ENCODE assay signal across 8 mouse cellular contexts in the genomic region with DNA sequence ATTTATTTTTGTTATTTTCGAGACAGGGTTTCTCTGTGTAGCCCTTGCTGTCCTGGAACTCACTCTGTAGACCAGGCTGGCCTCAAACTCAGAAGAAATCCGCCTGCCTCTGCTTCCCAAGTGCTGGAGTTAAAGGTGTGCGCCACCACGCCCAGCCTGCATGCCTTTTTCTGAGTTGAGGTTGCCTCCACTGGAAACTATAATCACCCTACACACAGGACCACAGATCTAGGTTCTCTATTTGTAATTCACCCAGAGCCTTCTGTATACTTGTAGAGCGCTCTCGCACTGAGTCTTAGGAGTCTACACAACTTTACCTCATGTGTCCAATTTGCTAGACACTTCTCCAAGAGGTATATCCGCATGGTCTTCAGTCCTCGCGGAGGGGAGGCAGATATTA. TPM values are rescaled to one million over a fixed set of nuclear protein-coding genes. Genes with fewer than 3 reads are reported as not detected.
DNase-seq lines count a peak whose midpoint lies in the region; ATAC-seq and TF ChIP-seq lines count a peak whose summit lies in the region.

No protein-coding gene starts in this region.

- TF ChIP-seq CTCF in C2C12 (IDR thresholded peaks at IDR 0.05; ENCODE audit: control insufficient read depth, insufficient read depth, insufficient read length) = no peak

- peaks cover 48% of the 10 kb centered on the region for H3K79me3 ChIP-seq in C2C12 (ENCODE audit: low read depth)

- peak overlapping the region; percentile 13; the same call in 1 of the 2 replicates for H3K27ac ChIP-seq in forebrain, embryonic 16.5 days (ENCODE audit: low read length)
- peak overlapping the region; percentile 84 for H3K27ac ChIP-seq in liver, embryonic 16.5 days (ENCODE audit: low read length)

- H3ac ChIP-seq in C2C12 (ENCODE audit: control insufficient read depth, insufficient read length, low read depth) = peak overlapping the region; percentile 100

- peaks cover 20% of the 10 kb centered on the region for H3K4me1 ChIP-seq in forebrain, embryonic 16.5 days (replicated peaks; ENCODE audit: control insufficient read depth, insufficient read depth, low read length)
- peaks cover 20% of the 10 kb centered on the region for H3K4me1 ChIP-seq in liver, embryonic 16.5 days (ENCODE audit: control insufficient read depth, low read depth, low read length)

- peak overlapping the region; percentile 87 for H3K4me3 ChIP-seq in C2C12 (ENCODE audit: insufficient read depth, poor library complexity, severe bottlenecking)
- peak overlapping the region; percentile 86 for H3K4me3 ChIP-seq in forebrain, embryonic 16.5 days (replicated peaks; ENCODE audit: low read length)
- H3K4me3 ChIP-seq in liver, embryonic 16.5 days (ENCODE audit: low read depth, low read length) = peak overlapping the region; percentile 86

- H3K27me3 ChIP-seq in C2C12 (ENCODE audit: control insufficient read depth, insufficient read depth, insufficient read length) = no peaks in the 10 kb centered on the region
- H3K27me3 ChIP-seq in forebrain, embryonic 16.5 days (replicated peaks; ENCODE audit: control insufficient read depth, insufficient read depth, low read length) = no peaks in the 10 kb centered on the region
- H3K27me3 ChIP-seq in liver, embryonic 16.5 days (ENCODE audit: control insufficient read depth, insufficient read depth, low read depth, low read length) = no peaks in the 10 kb centered on the region

- peak; percentile 9 for DNase-seq in adrenal gland, adult 2 months
- no peak for DNase-seq in adrenal gland, postnatal 25 days
- no peak for DNase-seq in right cerebral cortex, postnatal 25 days
- DNase-seq in right cerebral cortex, postnatal 14 days = no peak
- DNase-seq in right cerebral cortex, adult 2 months (ENCODE audit: low spot score in 2 of 2) = no peak

- peaks cover 44% of the 10 kb centered on the region for H3K36me3 ChIP-seq in C2C12 (ENCODE audit: control insufficient read depth, insufficient read depth)
- H3K36me3 ChIP-seq in forebrain, embryonic 16.5 days (ENCODE audit: control insufficient read depth, insufficient read depth) = peaks cover 9% of the 10 kb centered on the region
- peaks cover 10% of the 10 kb centered on the region; the same call in 1 of the 2 replicates for H3K36me3 ChIP-seq in liver, embryonic 16.5 days (ENCODE audit: control insufficient read depth, insufficient read depth)

- peak overlapping the region; percentile 72 for H3K9ac ChIP-seq in forebrain, embryonic 16.5 days (replicated peaks; ENCODE audit: low read depth, low read length)
- peak overlapping the region; percentile 81 for H3K9ac ChIP-seq in liver, embryonic 16.5 days (ENCODE audit: low read depth, low read length)

- WGBS in forebrain, embryonic 16.5 days = 33% methylated on average over 9 of the region's 9 CpGs
- WGBS in liver, embryonic 16.5 days (ENCODE audit: insufficient replicate concordance) = 10% methylated on average over 9 of the region's 9 CpGs

- 0 out of 2 replicates have a peak, but pooled peaks have one; percentile 5 for ATAC-seq in forebrain, embryonic 16.5 days
- 0 out of 2 replicates have a peak, but pooled peaks have one; percentile 5 for ATAC-seq in liver, embryonic 16.5 days (ENCODE audit: low read depth)

- peaks cover 57% of the 10 kb centered on the region for H3K79me2 ChIP-seq in C2C12 (ENCODE audit: control insufficient read depth, insufficient read depth)

- H3K4me2 ChIP-seq in forebrain, embryonic 16.5 days (ENCODE audit: low read length) = peak overlapping the region; percentile 95
- H3K4me2 ChIP-seq in liver, embryonic 16.5 days (ENCODE audit: low read depth, low read length) = peak overlapping the region; percentile 87

- no peaks in the 10 kb centered on the region for H3K9me3 ChIP-seq in forebrain, embryonic 16.5 days (ENCODE audit: control insufficient read depth, low read length)
- H3K9me3 ChIP-seq in liver, embryonic 16.5 days (replicated peaks; ENCODE audit: control insufficient read depth, low read length) = no peaks in the 10 kb centered on the region

TF ChIP-seq in C2C12, 6 proteins besides CTCF, POLR2A, EP300 and RAD21:
- no peak for TF ChIP-seq MYOG (IDR thresholded peaks at IDR 0.05; ENCODE audit: control insufficient read depth, extremely low read depth, insufficient read length)
- TF ChIP-seq MAX (IDR thresholded peaks at IDR 0.05) = no peak
- no peak for TF ChIP-seq FOSL1 (IDR thresholded peaks at IDR 0.05; ENCODE audit: insufficient read depth, low read length, poor library complexity, severe bottlenecking)
- no peak for TF ChIP-seq MYOD1 (IDR thresholded peaks at IDR 0.05; ENCODE audit: control insufficient read depth, insufficient read length, low read depth)
- TF ChIP-seq USF1 (IDR thresholded peaks at IDR 0.05; ENCODE audit: low read depth) = no peak
- TF ChIP-seq CEBPB (IDR thresholded peaks at IDR 0.05; ENCODE audit: low read depth) = no peak
TF ChIP-seq in C2C12: peak in this region for 0.

RNA-seq across cellular contexts. Expression of a gene that starts 0.7 kb away (rescaled TPM):
- 10 to 100 TPM; 26.0 to 38.4 TPM for total RNA-seq in adrenal gland, adult 2 months (2021)
- polyA plus RNA-seq in adrenal gland, adult 2 months (2012; rRNA removed) = 19.7 and 20.3 TPM in 2 replicates
- 29.6 and 40.6 TPM in 2 replicates for total RNA-seq in adrenal gland, postnatal 25 days (2021)
- polyA plus RNA-seq in C2C12 (2012; fragmentation: generic; extraction: Trizol) = 94.5 TPM
- polyA plus RNA-seq in forebrain, embryonic 16.5 days (2015; fragmentation: Nextera tagmentation; extraction: Ambion mirVana) = 85.9 and 90.0 TPM in 2 replicates
- polyA plus RNA-seq in liver, embryonic 16.5 days (2015; fragmentation: Nextera tagmentation; extraction: Ambion mirVana) = 23.4 and 25.4 TPM in 2 replicates

RNA-seq across cellular contexts. Expression of a gene that starts 12.0 kb away (rescaled TPM):
- total RNA-seq in adrenal gland, adult 2 months (2021) = 10 to 100 TPM; 30.8 to 34.5 TPM
- polyA plus RNA-seq in adrenal gland, adult 2 months (2012; rRNA removed) = 20.3 and 22.2 TPM in 2 replicates
- 23.9 and 44.1 TPM in 2 replicates for total RNA-seq in adrenal gland, postnatal 25 days (2021)
- 78.8 TPM for polyA plus RNA-seq in C2C12 (2012; fragmentation: generic; extraction: Trizol)
- 41.5 and 43.0 TPM in 2 replicates for polyA plus RNA-seq in forebrain, embryonic 16.5 days (2015; fragmentation: Nextera tagmentation; extraction: Ambion mirVana)
- 32.5 and 32.7 TPM in 2 replicates for polyA plus RNA-seq in liver, embryonic 16.5 days (2015; fragmentation: Nextera tagmentation; extraction: Ambion mirVana)

RNA-seq across cellular contexts. Expression of a gene that starts 21.2 kb away (rescaled TPM):
- total RNA-seq in adrenal gland, adult 2 months (2021) = 1 to 10 TPM; 5.4 to 5.6 TPM
- polyA plus RNA-seq in adrenal gland, adult 2 months (2012; rRNA removed) = 1.5 and 1.6 TPM in 2 replicates
- 4.6 and 6.2 TPM in 2 replicates for total RNA-seq in adrenal gland, postnatal 25 days (2021)
- 142 TPM for polyA plus RNA-seq in C2C12 (2012; fragmentation: generic; extraction: Trizol)
- polyA plus RNA-seq in forebrain, embryonic 16.5 days (2015; fragmentation: Nextera tagmentation; extraction: Ambion mirVana) = 3.8 TPM in 2 replicates
- 12.7 and 13.8 TPM in 2 replicates for polyA plus RNA-seq in liver, embryonic 16.5 days (2015; fragmentation: Nextera tagmentation; extraction: Ambion mirVana)
